ENCODE assay signal across 8 mouse cellular contexts in genomic region chr15:80503155-80503554, GRCm38 (mm10).
DNase-seq lines count a peak whose midpoint lies in the region; ATAC-seq and TF ChIP-seq lines count a peak whose summit lies in the region.
"Not testable (repeated sequence)": the region's sequence is repeated elsewhere in the genome, so short reads cannot be mapped to it uniquely, and the experiment has no call there.

No protein-coding gene starts in this region.

- H3K9ac ChIP-seq in stomach, postnatal 0 days (ENCODE audit: low read length) = not testable (repeated sequence)

- not testable (repeated sequence) for H3K4me2 ChIP-seq in stomach, postnatal 0 days (replicated peaks; ENCODE audit: low read depth)

- not testable (repeated sequence) for H3K9me3 ChIP-seq in stomach, postnatal 0 days (ENCODE audit: control insufficient read depth, low read length)

- H3K27me3 ChIP-seq in stomach, postnatal 0 days (ENCODE audit: control insufficient read depth, insufficient read depth, low read length) = not testable (repeated sequence)

- H3K27ac ChIP-seq in stomach, postnatal 0 days (replicated peaks) = not testable (repeated sequence)

- not testable (repeated sequence) for H3K4me3 ChIP-seq in stomach, postnatal 0 days (ENCODE audit: low read depth, low read length)

- H3K4me1 ChIP-seq in stomach, postnatal 0 days (replicated peaks; ENCODE audit: control insufficient read depth, insufficient read depth) = not testable (repeated sequence)

- not testable (repeated sequence) for TF ChIP-seq EP300 in stomach, postnatal 0 days (optimal IDR thresholded peaks at IDR 0.05)

- H3K36me3 ChIP-seq in stomach, postnatal 0 days (ENCODE audit: control insufficient read depth, insufficient read depth, low read length) = not testable (repeated sequence)

- WGBS in stomach, postnatal 0 days = 75% methylated on average over 4 of the region's 4 CpGs

- peak; percentile 36 for DNase-seq in CD4-positive helper T cell, adult 2 months (ENCODE audit: low read depth, low spot score)
- peak; percentile 55 for DNase-seq in T-cell, adult 2 months (ENCODE audit: low spot score)
- DNase-seq in heart, adult 11 months = peak; percentile 63
- DNase-seq in stomach, postnatal 0 days (ENCODE audit: low spot score) = not testable (repeated sequence)
- peak; percentile 22 for DNase-seq in thymus, postnatal 0 days (ENCODE audit: low spot score)
- peak; percentile 49 for DNase-seq in thymus, postnatal 14 days
- DNase-seq in thymus, postnatal 36 days = peak; percentile 32 to 52

- peak; percentile 24; the same call in 1 of the 2 replicates for ATAC-seq in neutrophil, adult 5-6 weeks (ENCODE audit: extremely low read depth, insufficient number of reproducible peaks, low FRiP score, poor library complexity, severe bottlenecking)
- ATAC-seq in stomach, postnatal 0 days (ENCODE audit: low FRiP score, low TSS enrichment) = not testable (repeated sequence)

- TF ChIP-seq CTCF in stomach, postnatal 0 days (IDR thresholded peaks at IDR 0.05; ENCODE audit: low read depth) = peak; percentile 7; the same call in 1 of the 2 replicates
